Mouse (Mus musculus) hindbrain, embryonic 13.5 days (tissue): ENCODE measurements at regions not wholly inside any gene's neighbourhood (a gene's known extent, or its start where the extent isn't known, plus 50 kb on each side); places are given as distances from the start of the nearest gene placed in this dataset.
A peak's percentile ranks its signal among the peaks of the same experiment; 100 is the strongest.

Experiments
- ATAC-seq: fragments of 200-750 bp; cut with Nextera tagmentation; 2 replicates; pipeline ENCODE4 v1.8.0; 2017; ENCODE audit warnings: moderate TSS enrichment; ENCODE audit not compliant: low FRiP score
- H3K27ac ChIP-seq: fragments of 300-500 bp; sonication (generic); 2 replicates; pipeline ENCODE4 v1.5.1; 2015; ENCODE audit warnings: inconsistent platforms, mild to moderate bottlenecking, moderate library complexity
- H3K27me3 ChIP-seq: fragments of 300-500 bp; sonication (generic); 2 replicates; pipeline ENCODE4 v1.6.1; 2015; ENCODE audit warnings: mild to moderate bottlenecking, inconsistent platforms
- H3K36me3 ChIP-seq: fragments of 300-500 bp; sonication (generic); 2 replicates; pipeline ENCODE4 v1.6.1; 2015; ENCODE audit warnings: mild to moderate bottlenecking, inconsistent platforms
- H3K4me1 ChIP-seq: fragments of 300-500 bp; sonication (generic); replicated peaks from 2 replicates; pipeline ENCODE4 v1.6.1; 2015; ENCODE audit warnings: inconsistent platforms
- H3K4me2 ChIP-seq: fragments of 300-500 bp; sonication (generic); 2 replicates; pipeline ENCODE4 v1.6.1; 2015; ENCODE audit warnings: inconsistent platforms, mild to moderate bottlenecking, moderate library complexity
- H3K4me3 ChIP-seq: fragments of 300-500 bp; sonication (generic); 2 replicates; pipeline ENCODE4 v1.5.1; 2015; ENCODE audit warnings: mild to moderate bottlenecking, inconsistent platforms
- H3K9ac ChIP-seq: fragments of 300-500 bp; sonication (generic); 2 replicates; pipeline ENCODE4 v1.6.1; 2015; ENCODE audit warnings: mild to moderate bottlenecking, inconsistent platforms
- H3K9me3 ChIP-seq: fragments of 300-500 bp; sonication (generic); 2 replicates; pipeline ENCODE4 v1.6.1; 2016; ENCODE audit warnings: inconsistent platforms
- WGBS: fragments of 180-500 bp; shearing (Covaris S2); methylation state at CpG from one replicate; pipeline ENCODE4 v1.1.7; 2015; 5-methylcytosine and 5-hydroxymethylcytosine counted together

- no peaks in the 10 kb centered on the region for H3K27me3 ChIP-seq
- H3K9me3 ChIP-seq = peaks cover 30% of the 10 kb centered on the region
- WGBS = 63% methylated on average over 8 of the region's 8 CpGs
- no peak overlapping the region for H3K9ac ChIP-seq
- peaks cover 5% of the 10 kb centered on the region; the same call in 1 of the 2 replicates for H3K4me1 ChIP-seq
- no peak overlapping the region for H3K27ac ChIP-seq
- H3K4me3 ChIP-seq = peak overlapping the region; percentile 55; the same call in 1 of the 2 replicates
- H3K4me2 ChIP-seq = peak overlapping the region; percentile 53; the same call in 1 of the 2 replicates
- 0 out of 2 replicates have a peak, but pooled peaks have one; percentile 44 for ATAC-seq
- no peaks in the 10 kb centered on the region for H3K36me3 ChIP-seq
These were observed 61.1 kb downstream of the Rtl1 start for GRCm38 (mm10) chr12:109539046-109539445.

- ATAC-seq = no peak
- Histone ChIP-seq H3K4me1 (peaks cover 5% of the 10 kb centered on the region; the same call in 1 of the 2 replicates), H3K27ac (no peak overlapping the region), H3K36me3 (no peaks in the 10 kb centered on the region), H3K4me2 (no peak overlapping the region), H3K27me3 (0 out of 2 replicates have a peak, but pooled peaks cover 4% of the 10 kb centered on the region), H3K9ac (no peak overlapping the region), H3K4me3 (no peak overlapping the region), H3K9me3 (peaks cover 30% of the 10 kb centered on the region)
- 85% methylated on average over 3 of the region's 3 CpGs for WGBS
These were observed 61.5 kb downstream of the Rtl1 start for GRCm38 (mm10) chr12:109538641-109539040.

- Histone ChIP-seq H3K36me3 (no peaks in the 10 kb centered on the region), H3K9ac (no peak overlapping the region), H3K27ac (no peak overlapping the region), H3K4me1 (peaks cover 8% of the 10 kb centered on the region; the same call in 1 of the 2 replicates), H3K4me2 (no peak overlapping the region), H3K27me3 (0 out of 2 replicates have a peak, but pooled peaks cover 4% of the 10 kb centered on the region), H3K4me3 (no peak overlapping the region), H3K9me3 (peaks cover 30% of the 10 kb centered on the region)
- no peak for ATAC-seq
- 92% methylated on average over 3 of the region's 3 CpGs for WGBS
These were observed 63.6 kb downstream of the Rtl1 start for GRCm38 (mm10) chr12:109536536-109536935.

GRCm38 (mm10) chr12:109532392-109532791, 67.7 kb downstream of the Rtl1 start:
- ATAC-seq = no peak
- Histone ChIP-seq H3K36me3 (peaks cover 2% of the 10 kb centered on the region), H3K27ac (no peak overlapping the region), H3K4me2 (no peak overlapping the region), H3K4me1 (peaks cover 6% of the 10 kb centered on the region; the same call in 1 of the 2 replicates), H3K27me3 (peaks cover 25% of the 10 kb centered on the region; the same call in 1 of the 2 replicates), H3K4me3 (no peak overlapping the region), H3K9ac (no peak overlapping the region), H3K9me3 (peaks cover 25% of the 10 kb centered on the region)
- WGBS = 52% methylated on average over 8 of the region's 8 CpGs

GRCm38 (mm10) chr12:109531347-109532023, 68.6 kb downstream of the Rtl1 start:
- Histone ChIP-seq H3K9ac (no peak overlapping the region), H3K4me1 (peaks cover 6% of the 10 kb centered on the region; the same call in 1 of the 2 replicates)
- WGBS = 85% methylated on average over 8 of the region's 8 CpGs

GRCm38 (mm10) chr12:109530215-109531050, 69.7 kb downstream of the Rtl1 start:
- peaks cover 6% of the 10 kb centered on the region; the same call in 1 of the 2 replicates for H3K4me1 ChIP-seq
- H3K27me3 ChIP-seq = peaks cover 28% of the 10 kb centered on the region; the same call in 1 of the 2 replicates
- H3K4me2 ChIP-seq = no peak overlapping the region
- no peak for ATAC-seq
- no peak overlapping the region for H3K9ac ChIP-seq
- peaks cover 5% of the 10 kb centered on the region for H3K36me3 ChIP-seq
- H3K9me3 ChIP-seq = peaks cover 29% of the 10 kb centered on the region
- 57% methylated on average over 19 of the region's 19 CpGs for WGBS
- H3K27ac ChIP-seq = no peak overlapping the region
- no peak overlapping the region for H3K4me3 ChIP-seq

More at GRCm38 (mm10) chr12:109531347-109532023, 68.6 kb downstream of the Rtl1 start:
- Histone ChIP-seq H3K27me3 (peaks cover 26% of the 10 kb centered on the region; the same call in 1 of the 2 replicates), H3K36me3 (peaks cover 5% of the 10 kb centered on the region), H3K4me2 (no peak overlapping the region), H3K27ac (no peak overlapping the region), H3K4me3 (no peak overlapping the region), H3K9me3 (peaks cover 28% of the 10 kb centered on the region)
- no peak for ATAC-seq

GRCm38 (mm10) chr12:109529501-109529900, 70.6 kb downstream of the Rtl1 start:
- H3K27me3 ChIP-seq = peaks cover 28% of the 10 kb centered on the region; the same call in 1 of the 2 replicates
- peaks cover 29% of the 10 kb centered on the region for H3K9me3 ChIP-seq
- ATAC-seq = no peak
- no peak overlapping the region for H3K4me2 ChIP-seq
- no peak overlapping the region for H3K27ac ChIP-seq
- H3K36me3 ChIP-seq = peaks cover 5% of the 10 kb centered on the region
- no peak overlapping the region for H3K9ac ChIP-seq
- 57% methylated on average over 6 of the region's 6 CpGs for WGBS
- H3K4me1 ChIP-seq = peaks cover 6% of the 10 kb centered on the region; the same call in 1 of the 2 replicates
- no peak overlapping the region for H3K4me3 ChIP-seq

GRCm38 (mm10) chr12:109528966-109529365, 71.2 kb downstream of the Rtl1 start:
- peaks cover 5% of the 10 kb centered on the region for H3K36me3 ChIP-seq
- no peak for ATAC-seq
- H3K27me3 ChIP-seq = peaks cover 28% of the 10 kb centered on the region; the same call in 1 of the 2 replicates
- no peak overlapping the region for H3K4me3 ChIP-seq
- H3K4me1 ChIP-seq = peaks cover 6% of the 10 kb centered on the region; the same call in 1 of the 2 replicates
- peaks cover 29% of the 10 kb centered on the region for H3K9me3 ChIP-seq
- no peak overlapping the region for H3K4me2 ChIP-seq
- WGBS = 50% methylated on average over 5 of the region's 5 CpGs
- H3K27ac ChIP-seq = no peak overlapping the region
- no peak overlapping the region for H3K9ac ChIP-seq

GRCm38 (mm10) chr12:109528263-109528545, 71.9 kb downstream of the Rtl1 start:
- Histone ChIP-seq H3K4me3 (peak overlapping the region; percentile 31), H3K36me3 (peaks cover 5% of the 10 kb centered on the region), H3K9me3 (peaks cover 29% of the 10 kb centered on the region), H3K9ac (no peak overlapping the region), H3K27me3 (peaks cover 24% of the 10 kb centered on the region; the same call in 1 of the 2 replicates), H3K4me2 (peak overlapping the region; percentile 48), H3K27ac (no peak overlapping the region), H3K4me1 (peaks cover 6% of the 10 kb centered on the region; the same call in 1 of the 2 replicates)
- WGBS = 52% methylated on average over 27 of the region's 27 CpGs
- ATAC-seq = no peak

- H3K4me2 ChIP-seq = peak overlapping the region; percentile 48
- 56% methylated on average over 29 of the region's 29 CpGs for WGBS
- no peak overlapping the region for H3K9ac ChIP-seq
- peak overlapping the region; percentile 31 for H3K4me3 ChIP-seq
- H3K27me3 ChIP-seq = peaks cover 28% of the 10 kb centered on the region
- H3K36me3 ChIP-seq = peaks cover 5% of the 10 kb centered on the region
- H3K9me3 ChIP-seq = peaks cover 29% of the 10 kb centered on the region
- peak; percentile 50 for ATAC-seq
- peaks cover 6% of the 10 kb centered on the region; the same call in 1 of the 2 replicates for H3K4me1 ChIP-seq
- no peak overlapping the region for H3K27ac ChIP-seq
These were observed 72.5 kb downstream of the Rtl1 start for GRCm38 (mm10) chr12:109527414-109528262.

GRCm38 (mm10) chr12:109525613-109526012, 73.0 kb downstream of the Dlk1 start:
- Histone ChIP-seq H3K4me3 (no peak overlapping the region), H3K9me3 (peaks cover 29% of the 10 kb centered on the region), H3K27ac (no peak overlapping the region), H3K4me2 (no peak overlapping the region), H3K27me3 (peaks cover 30% of the 10 kb centered on the region), H3K4me1 (peaks cover 5% of the 10 kb centered on the region), H3K9ac (no peak overlapping the region), H3K36me3 (peaks cover 5% of the 10 kb centered on the region)
- no peak for ATAC-seq
- 60% methylated on average over 9 of the region's 9 CpGs for WGBS
